Mouse (Mus musculus) heart, adult 8-10 months (tissue): ENCODE results near the gene Tmem168. TPM values are rescaled to one million over a fixed set of nuclear protein-coding genes. Genes with fewer than 3 reads are reported as not detected.

Source experiments
- DNase-seq: peaks from one replicate; pipeline ENCODE4 v3.0.0; 2022; ENCODE audit warnings: low spot score
- total RNA-seq, 4 experiments: library from RNA; stranded (reverse); gene quantifications; 2 replicates each; pipeline ENCODE4 v1.2.4; 2022

Gene Tmem168
- total RNA-seq = 10 to 100 TPM; 15.8 to 17.3 (median 16.8) TPM

- DNase-seq = peak; percentile 93
These were observed at the start of gene Tmem168 for GRCm38 (mm10) chr6:13607621-13608493. TSS of gene Tmem168 (minus strand) at chr6:13608100.

- DNase-seq = no peak
These were observed 46.2 kb upstream of the Tmem168 start for GRCm38 (mm10) chr6:13654081-13654480.

- no peak for DNase-seq
These were observed 44.4 kb upstream of the Tmem168 start for GRCm38 (mm10) chr6:13652284-13652683.

GRCm38 (mm10) chr6:13650854-13651253, 43.0 kb upstream of the Tmem168 start:
- DNase-seq = no peak

- DNase-seq = no peak
These were observed 40.4 kb upstream of the Tmem168 start for GRCm38 (mm10) chr6:13648305-13648704.

GRCm38 (mm10) chr6:13636582-13636989, 28.7 kb upstream of the Tmem168 start:
- peak; percentile 22 for DNase-seq

GRCm38 (mm10) chr6:13632571-13632970, 24.7 kb upstream of the Tmem168 start:
- no peak for DNase-seq

- no peak for DNase-seq
These were observed 22.7 kb upstream of the Tmem168 start for GRCm38 (mm10) chr6:13630607-13631006.

GRCm38 (mm10) chr6:13619618-13620017, 11.7 kb upstream of the Tmem168 start:
- no peak for DNase-seq

GRCm38 (mm10) chr6:13617110-13617509, 9.2 kb upstream of the Tmem168 start:
- no peak for DNase-seq

GRCm38 (mm10) chr6:13614568-13614967, 6.7 kb upstream of the Tmem168 start:
- no peak for DNase-seq

- DNase-seq = no peak
These were observed 5.8 kb upstream of the Tmem168 start for GRCm38 (mm10) chr6:13613671-13614070.

- DNase-seq = no peak
These were observed 3.0 kb upstream of the Tmem168 start for GRCm38 (mm10) chr6:13610869-13611268.

- DNase-seq = no peak
These were observed 1.6 kb upstream of the Tmem168 start for GRCm38 (mm10) chr6:13609353-13610140.

- no peak for DNase-seq
These were observed 829 bp downstream of the Tmem168 start for GRCm38 (mm10) chr6:13606921-13607620.

GRCm38 (mm10) chr6:13606394-13606793, 1.5 kb downstream of the Tmem168 start:
- no peak for DNase-seq

GRCm38 (mm10) chr6:13603134-13603533, 4.8 kb downstream of the Tmem168 start:
- DNase-seq = no peak

GRCm38 (mm10) chr6:13601587-13601986, 6.3 kb downstream of the Tmem168 start:
- DNase-seq = peak; percentile 48

- DNase-seq = no peak
These were observed 9.5 kb downstream of the Tmem168 start for GRCm38 (mm10) chr6:13598239-13598923.

- no peak for DNase-seq
These were observed 15.1 kb downstream of the Tmem168 start for GRCm38 (mm10) chr6:13592729-13593345.

GRCm38 (mm10) chr6:13586560-13586959, 21.3 kb downstream of the Tmem168 start:
- DNase-seq = no peak
